Mouse (Mus musculus): ENCODE results near the gene Camta1.

DNA sequence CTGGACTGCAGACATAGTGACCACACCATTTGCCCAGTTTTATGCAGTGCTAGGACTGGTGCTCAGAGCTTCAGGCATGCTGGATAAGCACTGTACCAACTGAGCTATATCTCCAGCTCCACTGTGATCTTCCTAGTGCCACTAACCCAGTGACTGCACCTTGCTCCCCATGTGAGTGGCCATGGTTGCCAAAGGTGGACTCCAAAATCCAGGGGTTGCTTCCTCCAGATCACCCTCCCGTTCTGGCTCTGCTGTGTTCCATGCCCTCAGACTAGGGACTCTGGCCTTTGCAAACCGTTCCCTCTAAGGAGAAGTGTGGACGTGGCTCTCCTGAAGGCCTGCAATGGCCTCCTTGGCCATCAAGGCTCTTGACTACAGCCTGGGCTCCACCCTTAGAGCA is 104.4 kb downstream of the Camta1 start:
- TF ChIP-seq GATA1 (IDR thresholded peaks at IDR 0.05; ENCODE audit: borderline replicate concordance, low read length) (no peak), FLI1 (IDR thresholded peaks at IDR 0.05; ENCODE audit: low read length) (no peak)
